In the genomic region with DNA sequence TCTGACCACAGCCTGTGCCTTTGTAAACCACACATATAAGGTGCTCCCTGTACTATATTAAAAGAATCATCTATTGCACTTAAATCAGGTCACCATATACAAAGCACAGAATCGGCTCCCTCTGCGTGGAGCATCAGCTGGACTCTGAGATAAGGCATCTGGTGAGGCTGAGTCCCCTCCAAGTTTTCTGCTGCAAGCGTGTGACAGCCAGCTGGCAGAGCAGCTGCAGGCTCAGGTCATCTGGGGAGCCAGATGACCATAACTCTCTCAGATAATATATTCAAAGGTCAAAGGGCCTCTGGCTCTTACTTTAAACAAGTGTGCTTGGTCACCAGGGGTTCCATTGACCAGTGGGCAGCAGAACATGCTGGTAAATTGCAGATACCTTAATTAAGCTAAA, we compare ENCODE assay signal across 12 mouse cellular contexts.
DNase-seq lines count a peak whose midpoint lies in the region; ATAC-seq lines count a peak whose summit lies in the region.
"Had no signal": no experiment of that assay in that cellular context is flagged by ENCODE, and none has a peak within 500 bp of the region (broad histone marks: within the 10 kb centered on the region; RNA-seq: fewer than 3 reads in every experiment).

No protein-coding gene starts in this region.

- ATAC-seq in kidney, embryonic 14.5 days (ENCODE audit: low FRiP score, low TSS enrichment): peak; percentile 58; the same call in 1 of the 2 replicates
- ATAC-seq in midbrain, embryonic 13.5 days: peak; percentile 32; the same call in 1 of the 2 replicates
- no peak for ATAC-seq in cerebellum, adult (ENCODE audit: insufficient number of reproducible peaks, low FRiP score, low TSS enrichment)

- H3K27me3 ChIP-seq in kidney, embryonic 14.5 days (ENCODE audit: control insufficient read depth, insufficient read depth, low read length): no peaks in the 10 kb centered on the region
- H3K27me3 ChIP-seq in midbrain, embryonic 13.5 days: no peaks in the 10 kb centered on the region
- H3K27me3 ChIP-seq: forebrain, embryonic 12.5 days had no signal

- H3K4me3 ChIP-seq in kidney, embryonic 14.5 days (ENCODE audit: low read length): no peak overlapping the region
- H3K4me3 ChIP-seq in midbrain, embryonic 13.5 days (replicated peaks): no peak overlapping the region
- H3K4me3 ChIP-seq: forebrain, embryonic 12.5 days had no signal

- H3K4me2 ChIP-seq in kidney, embryonic 14.5 days (replicated peaks; ENCODE audit: low read depth, low read length): no peak overlapping the region
- no peak overlapping the region for H3K4me2 ChIP-seq in midbrain, embryonic 13.5 days (replicated peaks)
- H3K4me2 ChIP-seq: forebrain, embryonic 12.5 days had no signal

- H3K9ac ChIP-seq in kidney, embryonic 14.5 days (ENCODE audit: low read depth, low read length): no peak overlapping the region
- no peak overlapping the region for H3K9ac ChIP-seq in midbrain, embryonic 13.5 days (replicated peaks)
- H3K9ac ChIP-seq: forebrain, embryonic 12.5 days; liver, embryonic 14.5 days had no signal

- H3K27ac ChIP-seq in kidney, embryonic 14.5 days (ENCODE audit: low read depth, low read length): no peak overlapping the region
- no peak overlapping the region for H3K27ac ChIP-seq in midbrain, embryonic 13.5 days
- H3K27ac ChIP-seq: forebrain, embryonic 12.5 days; liver, embryonic 14.5 days had no signal

- 36% methylated on average over 3 of the region's 3 CpGs for WGBS in kidney, embryonic 14.5 days
- 44% methylated on average over 3 of the region's 3 CpGs for WGBS in midbrain, embryonic 13.5 days

- H3K9me3 ChIP-seq in kidney, embryonic 14.5 days (ENCODE audit: control insufficient read depth, low read length): no peaks in the 10 kb centered on the region
- no peaks in the 10 kb centered on the region for H3K9me3 ChIP-seq in midbrain, embryonic 13.5 days
- H3K9me3 ChIP-seq: forebrain, embryonic 12.5 days had no signal

- no peaks in the 10 kb centered on the region for H3K36me3 ChIP-seq in kidney, embryonic 14.5 days (ENCODE audit: control insufficient read depth, insufficient read depth, low read length)
- H3K36me3 ChIP-seq in midbrain, embryonic 13.5 days: no peaks in the 10 kb centered on the region
- H3K36me3 ChIP-seq: forebrain, embryonic 12.5 days; G1E had no signal

- no peak for DNase-seq in kidney, adult 18-20 months
- peak; percentile 14 for DNase-seq in embryo, embryonic 11.5 days (ENCODE audit: low read depth, low spot score)
- DNase-seq in heart, postnatal 4 days: peak; percentile 50
- no peak for DNase-seq in c-Kit-positive CD71-positive TER-119-positive erythroid progenitor cells, embryonic 14.5 days (ENCODE audit: low spot score)
- DNase-seq: cerebellum, adult 11 months; thymus, postnatal 14 days had no signal

- 0 out of 2 replicates have a peak, but pooled peaks cover 6% of the 10 kb centered on the region for H3K4me1 ChIP-seq in kidney, embryonic 14.5 days (ENCODE audit: control insufficient read depth, insufficient read depth, low read length)
- peaks cover 26% of the 10 kb centered on the region for H3K4me1 ChIP-seq in midbrain, embryonic 13.5 days (replicated peaks)

Comparison
In these comparisons a context has a peak if more than half of its experiments do, and no peak if none do; other contexts are left out.
1. DNase-seq: peak in embryo, embryonic 11.5 days (single experiment) and heart, postnatal 4 days (single experiment); none in kidney, adult 18-20 months (single experiment) and c-Kit-positive CD71-positive TER-119-positive erythroid progenitor cells, embryonic 14.5 days (single experiment).